Mouse (Mus musculus) lung, embryonic 15.5 days (tissue): ENCODE measurements at regions not wholly inside any gene's neighbourhood (a gene's known extent, or its start where the extent isn't known, plus 50 kb on each side); places are given as distances from the start of the nearest gene placed in this dataset.

Experiments
- ATAC-seq: fragments of 200-750 bp; cut with Nextera tagmentation; 2 replicates; pipeline ENCODE4 v1.8.0; 2017; ENCODE audit warnings: moderate number of reproducible peaks, borderline replicate concordance; ENCODE audit not compliant: low FRiP score, low TSS enrichment; ENCODE audit errors: extremely low read depth
- H3K27ac ChIP-seq: fragments of 300-500 bp; sonication (generic); 2 replicates; pipeline ENCODE4 v1.5.1; 2015; ENCODE audit warnings: moderate library complexity, mild to moderate bottlenecking, inconsistent platforms
- H3K27me3 ChIP-seq: fragments of 300-500 bp; sonication (generic); 2 replicates; pipeline ENCODE4 v1.6.1; 2015; ENCODE audit warnings: inconsistent platforms
- H3K36me3 ChIP-seq: fragments of 300-500 bp; sonication (generic); 2 replicates; pipeline ENCODE4 v1.6.1; 2015; ENCODE audit warnings: inconsistent platforms
- H3K4me1 ChIP-seq: fragments of 300-500 bp; sonication (generic); 2 replicates; pipeline ENCODE4 v1.6.1; 2015; ENCODE audit warnings: inconsistent platforms
- H3K4me2 ChIP-seq: fragments of 300-500 bp; sonication (generic); 2 replicates; pipeline ENCODE4 v1.6.1; 2015; ENCODE audit warnings: inconsistent platforms, mild to moderate bottlenecking, moderate library complexity
- H3K4me3 ChIP-seq: fragments of 300-500 bp; sonication (generic); 2 replicates; pipeline ENCODE4 v1.5.1; 2015; ENCODE audit warnings: mild to moderate bottlenecking, inconsistent platforms
- H3K9ac ChIP-seq: fragments of 300-500 bp; sonication (generic); 2 replicates; pipeline ENCODE4 v1.6.1; 2015; ENCODE audit warnings: inconsistent platforms
- H3K9me3 ChIP-seq: fragments of 300-500 bp; sonication (generic); 2 replicates; pipeline ENCODE4 v1.6.1; 2016; ENCODE audit warnings: inconsistent platforms
- WGBS: fragments of 180-500 bp; shearing (Covaris S2); methylation state at CpG from one replicate; pipeline ENCODE4 v1.1.7; 2015; 5-methylcytosine and 5-hydroxymethylcytosine counted together

- 40% methylated on average over 4 of the region's 4 CpGs for WGBS
- no peak overlapping the region for H3K9ac ChIP-seq
- H3K36me3 ChIP-seq = no peaks in the 10 kb centered on the region
- H3K4me2 ChIP-seq = no peak overlapping the region
- H3K27me3 ChIP-seq = no peaks in the 10 kb centered on the region
- H3K27ac ChIP-seq = no peak overlapping the region
- no peaks in the 10 kb centered on the region for H3K4me1 ChIP-seq
- no peak overlapping the region for H3K4me3 ChIP-seq
- ATAC-seq = no peak
- H3K9me3 ChIP-seq = no peaks in the 10 kb centered on the region
Observed at GRCm38 (mm10) chr11:19153714-19154113, 134.9 kb upstream of the Meis1 start.

GRCm38 (mm10) chr11:19154813-19155616 lies 136.2 kb upstream of the Meis1 start:
- Histone ChIP-seq H3K27me3 (no peaks in the 10 kb centered on the region), H3K4me1 (no peaks in the 10 kb centered on the region), H3K9ac (no peak overlapping the region), H3K9me3 (no peaks in the 10 kb centered on the region), H3K4me2 (no peak overlapping the region), H3K4me3 (no peak overlapping the region), H3K27ac (no peak overlapping the region), H3K36me3 (no peaks in the 10 kb centered on the region)
- no peak for ATAC-seq
- 77% methylated on average over 4 of the region's 4 CpGs for WGBS

- H3K4me2 ChIP-seq = no peak overlapping the region
- H3K4me1 ChIP-seq = no peaks in the 10 kb centered on the region
- WGBS = 79% methylated on average over 2 of the region's 2 CpGs
- no peaks in the 10 kb centered on the region for H3K9me3 ChIP-seq
- no peak overlapping the region for H3K4me3 ChIP-seq
- no peaks in the 10 kb centered on the region for H3K36me3 ChIP-seq
- ATAC-seq = no peak
- no peaks in the 10 kb centered on the region for H3K27me3 ChIP-seq
- no peak overlapping the region for H3K27ac ChIP-seq
- H3K9ac ChIP-seq = no peak overlapping the region
Observed at GRCm38 (mm10) chr11:19155617-19155983, 136.8 kb upstream of the Meis1 start.

- ATAC-seq = no peak
- Histone ChIP-seq H3K9me3 (no peaks in the 10 kb centered on the region), H3K27ac (no peak overlapping the region), H3K9ac (no peak overlapping the region), H3K36me3 (no peaks in the 10 kb centered on the region), H3K4me1 (no peaks in the 10 kb centered on the region), H3K4me3 (no peak overlapping the region), H3K4me2 (no peak overlapping the region), H3K27me3 (no peaks in the 10 kb centered on the region)
- WGBS = 35% methylated on average over 3 of the region's 3 CpGs
Observed at GRCm38 (mm10) chr11:19160227-19160626, 141.4 kb upstream of the Meis1 start.

- Histone ChIP-seq H3K27me3 (no peaks in the 10 kb centered on the region), H3K4me1 (no peaks in the 10 kb centered on the region), H3K36me3 (no peaks in the 10 kb centered on the region), H3K4me2 (no peak overlapping the region), H3K9me3 (no peaks in the 10 kb centered on the region), H3K4me3 (no peak overlapping the region), H3K9ac (no peak overlapping the region), H3K27ac (no peak overlapping the region)
- no peak for ATAC-seq
- WGBS = 28% methylated on average over 5 of the region's 5 CpGs
Observed at GRCm38 (mm10) chr11:19160669-19161068, 141.9 kb upstream of the Meis1 start.

GRCm38 (mm10) chr11:19170938-19171337 lies 152.2 kb upstream of the Meis1 start:
- H3K27ac ChIP-seq = no peak overlapping the region
- H3K9me3 ChIP-seq = no peaks in the 10 kb centered on the region
- no peak overlapping the region for H3K4me3 ChIP-seq
- no peak overlapping the region for H3K4me2 ChIP-seq
- ATAC-seq = no peak
- H3K9ac ChIP-seq = no peak overlapping the region
- H3K4me1 ChIP-seq = no peaks in the 10 kb centered on the region
- 72% methylated on average over 2 of the region's 2 CpGs for WGBS
- H3K36me3 ChIP-seq = no peaks in the 10 kb centered on the region
- no peaks in the 10 kb centered on the region for H3K27me3 ChIP-seq

GRCm38 (mm10) chr11:19174305-19175017 lies 155.7 kb upstream of the Meis1 start:
- no peak for ATAC-seq
- no peak overlapping the region for H3K4me3 ChIP-seq
- no peak overlapping the region for H3K9ac ChIP-seq
- no peaks in the 10 kb centered on the region for H3K36me3 ChIP-seq
- no peak overlapping the region for H3K27ac ChIP-seq
- no peaks in the 10 kb centered on the region for H3K9me3 ChIP-seq
- no peaks in the 10 kb centered on the region for H3K27me3 ChIP-seq
- 83% methylated on average over 13 of the region's 13 CpGs for WGBS
- H3K4me1 ChIP-seq = no peaks in the 10 kb centered on the region
- H3K4me2 ChIP-seq = no peak overlapping the region

GRCm38 (mm10) chr11:19179290-19179689 lies 160.5 kb upstream of the Meis1 start:
- H3K36me3 ChIP-seq = no peaks in the 10 kb centered on the region
- no peak overlapping the region for H3K27ac ChIP-seq
- H3K9me3 ChIP-seq = no peaks in the 10 kb centered on the region
- H3K4me2 ChIP-seq = no peak overlapping the region
- no peaks in the 10 kb centered on the region for H3K4me1 ChIP-seq
- H3K4me3 ChIP-seq = no peak overlapping the region
- ATAC-seq = no peak
- H3K27me3 ChIP-seq = no peaks in the 10 kb centered on the region
- H3K9ac ChIP-seq = no peak overlapping the region
- WGBS = 100% methylated on average over 1 of the region's 1 CpGs

- 31% methylated on average over 2 of the region's 2 CpGs for WGBS
- H3K27ac ChIP-seq = no peak overlapping the region
Observed at GRCm38 (mm10) chr11:19189778-19190177, 171.0 kb upstream of the Meis1 start.

GRCm38 (mm10) chr11:19194464-19194863 lies 175.7 kb upstream of the Meis1 start:
- Histone ChIP-seq H3K27ac (no peak overlapping the region), H3K4me3 (no peak overlapping the region), H3K9me3 (no peaks in the 10 kb centered on the region), H3K4me2 (no peak overlapping the region), H3K9ac (no peak overlapping the region), H3K27me3 (no peaks in the 10 kb centered on the region), H3K36me3 (no peaks in the 10 kb centered on the region), H3K4me1 (no peaks in the 10 kb centered on the region)
- 25% methylated on average over 1 of the region's 1 CpGs for WGBS
- no peak for ATAC-seq

More at GRCm38 (mm10) chr11:19189778-19190177, 171.0 kb upstream of the Meis1 start:
- Histone ChIP-seq H3K36me3 (no peaks in the 10 kb centered on the region), H3K9me3 (no peaks in the 10 kb centered on the region), H3K9ac (no peak overlapping the region), H3K27me3 (no peaks in the 10 kb centered on the region), H3K4me2 (no peak overlapping the region), H3K4me3 (no peak overlapping the region), H3K4me1 (no peaks in the 10 kb centered on the region)
- no peak for ATAC-seq

- WGBS = 92% methylated on average over 1 of the region's 1 CpGs
- H3K36me3 ChIP-seq = no peaks in the 10 kb centered on the region
- H3K4me1 ChIP-seq = no peaks in the 10 kb centered on the region
- H3K27me3 ChIP-seq = no peaks in the 10 kb centered on the region
- H3K9me3 ChIP-seq = no peaks in the 10 kb centered on the region
- H3K9ac ChIP-seq = no peak overlapping the region
- no peak overlapping the region for H3K27ac ChIP-seq
- H3K4me2 ChIP-seq = no peak overlapping the region
- no peak for ATAC-seq
- no peak overlapping the region for H3K4me3 ChIP-seq
Observed at GRCm38 (mm10) chr11:19197790-19198189, 179.0 kb upstream of the Meis1 start.
